Mouse (Mus musculus) C2C12 (cell line): ENCODE results near the gene Bpifb3. TPM values are rescaled to one million over a fixed set of nuclear protein-coding genes. Genes with fewer than 3 reads are reported as not detected.

Source experiments
- H3K27me3 ChIP-seq: one replicate; pipeline ENCODE4 v1.6.1; 2011; ENCODE audit not compliant: control insufficient read depth, insufficient read depth, insufficient read length
- H3K36me3 ChIP-seq: one replicate; pipeline ENCODE4 v1.6.1; 2011; ENCODE audit not compliant: control insufficient read depth, insufficient read depth
- H3K4me3 ChIP-seq: one replicate; pipeline ENCODE4 v1.5.1; 2011; ENCODE audit warnings: mild to moderate bottlenecking, control low read depth; ENCODE audit not compliant: poor library complexity, insufficient read depth, severe bottlenecking
- H3K79me2 ChIP-seq: one replicate; pipeline ENCODE4 v1.6.1; 2011; ENCODE audit not compliant: control insufficient read depth, insufficient read depth
- H3K79me3 ChIP-seq: one replicate; pipeline ENCODE4 v1.6.1; 2011; ENCODE audit warnings: low read depth, control low read depth
- H3ac ChIP-seq: one replicate; pipeline ENCODE3; 2011; ENCODE audit warnings: low read depth; ENCODE audit not compliant: control insufficient read depth, insufficient read length
- CEBPB ChIP-seq: IDR thresholded peaks from one replicate; pipeline ENCODE4 v1.6.1; 2011; ENCODE audit warnings: low read depth, mild to moderate bottlenecking, control low read depth, moderate library complexity
- CTCF ChIP-seq: IDR thresholded peaks from one replicate; pipeline ENCODE4 v1.5.1; 2011; ENCODE audit not compliant: control insufficient read depth, insufficient read depth, insufficient read length
- FOSL1 ChIP-seq: IDR thresholded peaks from one replicate; pipeline ENCODE4 v1.8.0; 2011; ENCODE audit warnings: mild to moderate bottlenecking, low read length; ENCODE audit not compliant: poor library complexity, insufficient read depth, severe bottlenecking
- MAX ChIP-seq: IDR thresholded peaks from one replicate; pipeline ENCODE4 v1.6.1; 2011; ENCODE audit warnings: mild to moderate bottlenecking, control low read depth
- MYOD1 ChIP-seq: IDR thresholded peaks from one replicate; pipeline ENCODE4 v1.6.1; 2011; ENCODE audit warnings: low read depth; ENCODE audit not compliant: control insufficient read depth, insufficient read length
- MYOG ChIP-seq: IDR thresholded peaks from one replicate; pipeline ENCODE4 v1.6.1; 2011; ENCODE audit not compliant: control insufficient read depth, insufficient read length; ENCODE audit errors: extremely low read depth
- USF1 ChIP-seq: IDR thresholded peaks from one replicate; pipeline ENCODE4 v1.6.1; 2011; ENCODE audit warnings: low read depth, mild to moderate bottlenecking, control low read depth, moderate library complexity
- polyA plus RNA-seq: library from polyadenylated mRNA; unstranded; fragments of >200 nt; fragmentation: generic; extraction: Trizol; gene quantifications from one replicate; pipeline ENCODE4 v1.2.1, GENCODE M21; 2012; ENCODE audit warnings: missing spikeins

The Bpifb3 gene
- polyA plus RNA-seq, 1 experiment: not detected

- no peak within 1 kb of the TSS for H3ac ChIP-seq
Measured at GRCm38 (mm10) chr2:153937843-153938242, 19.8 kb downstream of the Bpifb3 start, which contains the start of gene Bpifb4. Gene Bpifb4 (plus strand): TSS chr2:153938212.

DNA sequence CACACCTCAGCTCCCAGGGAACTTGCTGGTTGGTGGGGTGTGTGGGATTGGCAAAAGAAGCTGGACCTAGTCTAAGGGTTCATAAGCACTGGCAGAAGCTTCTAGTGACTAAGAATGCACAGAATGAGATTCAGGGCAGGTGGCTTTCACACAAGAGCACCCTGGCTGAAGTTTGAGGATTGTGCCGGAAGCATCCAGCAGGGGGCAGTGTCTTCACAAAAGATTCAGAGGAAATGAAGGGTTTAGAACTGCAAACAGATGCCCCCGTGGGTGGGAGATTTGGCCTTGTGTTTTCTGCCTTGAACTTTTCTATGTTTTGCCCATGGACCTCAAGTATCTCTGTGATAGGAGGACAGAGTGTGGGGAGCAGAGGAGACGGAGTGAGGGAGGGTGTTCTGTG lies 25.5 kb downstream of the Bpifb3 start:
- no peaks in the 10 kb centered on the region for H3K79me3 ChIP-seq
- no peak overlapping the region for H3ac ChIP-seq
- no peak overlapping the region for H3K4me3 ChIP-seq
- no peaks in the 10 kb centered on the region for H3K79me2 ChIP-seq
- no peaks in the 10 kb centered on the region for H3K36me3 ChIP-seq
- TF ChIP-seq USF1 (no peak), MYOD1 (no peak), CTCF (peak; percentile 10)
- H3K27me3 ChIP-seq: no peaks in the 10 kb centered on the region

More at GRCm38 (mm10) chr2:153937843-153938242, 19.8 kb downstream of the Bpifb3 start, which contains the start of gene Bpifb4:
- Histone ChIP-seq H3K36me3 (no peaks in the 10 kb centered on the region), H3K27me3 (no peaks in the 10 kb centered on the region), H3K79me2 (no peaks in the 10 kb centered on the region), H3K79me3 (no peaks in the 10 kb centered on the region), H3K4me3 (no peak within 1 kb of the TSS)
- TF ChIP-seq CTCF: no peak
- no peak for TF ChIP-seq MYOD1
- TF ChIP-seq USF1: peak; percentile 66

- Histone ChIP-seq H3K4me3 (no peak overlapping the region), H3K27me3 (no peaks in the 10 kb centered on the region), H3K79me2 (no peaks in the 10 kb centered on the region), H3K36me3 (no peaks in the 10 kb centered on the region), H3ac (no peak overlapping the region), H3K79me3 (no peaks in the 10 kb centered on the region)
- no peak for TF ChIP-seq CEBPB
- no peak for TF ChIP-seq FOSL1
- no peak for TF ChIP-seq CTCF
- no peak for TF ChIP-seq MYOG
- TF ChIP-seq MAX: no peak
- no peak for TF ChIP-seq MYOD1
- no peak for TF ChIP-seq USF1
Measured at GRCm38 (mm10) chr2:153944567-153944966, 26.5 kb downstream of the Bpifb3 start.

- TF ChIP-seq CTCF (peak; percentile 63), FOSL1 (no peak), CEBPB (no peak), USF1 (no peak), MYOD1 (no peak), MAX (no peak), MYOG (no peak)
- Histone ChIP-seq H3K79me3 (no peaks in the 10 kb centered on the region), H3K4me3 (no peak overlapping the region), H3ac (no peak overlapping the region), H3K27me3 (no peaks in the 10 kb centered on the region), H3K79me2 (no peaks in the 10 kb centered on the region), H3K36me3 (no peaks in the 10 kb centered on the region)
Measured at GRCm38 (mm10) chr2:153952897-153953296, 34.9 kb downstream of the Bpifb3 start.

GRCm38 (mm10) chr2:153953836-153954235 lies 35.8 kb downstream of the Bpifb3 start:
- TF ChIP-seq MYOG (no peak), USF1 (peak; percentile 76)
- H3K4me3 ChIP-seq: no peak overlapping the region
- H3K79me2 ChIP-seq: no peaks in the 10 kb centered on the region
- no peaks in the 10 kb centered on the region for H3K36me3 ChIP-seq
- H3K79me3 ChIP-seq: no peaks in the 10 kb centered on the region
- no peak overlapping the region for H3ac ChIP-seq
- no peaks in the 10 kb centered on the region for H3K27me3 ChIP-seq

DNA sequence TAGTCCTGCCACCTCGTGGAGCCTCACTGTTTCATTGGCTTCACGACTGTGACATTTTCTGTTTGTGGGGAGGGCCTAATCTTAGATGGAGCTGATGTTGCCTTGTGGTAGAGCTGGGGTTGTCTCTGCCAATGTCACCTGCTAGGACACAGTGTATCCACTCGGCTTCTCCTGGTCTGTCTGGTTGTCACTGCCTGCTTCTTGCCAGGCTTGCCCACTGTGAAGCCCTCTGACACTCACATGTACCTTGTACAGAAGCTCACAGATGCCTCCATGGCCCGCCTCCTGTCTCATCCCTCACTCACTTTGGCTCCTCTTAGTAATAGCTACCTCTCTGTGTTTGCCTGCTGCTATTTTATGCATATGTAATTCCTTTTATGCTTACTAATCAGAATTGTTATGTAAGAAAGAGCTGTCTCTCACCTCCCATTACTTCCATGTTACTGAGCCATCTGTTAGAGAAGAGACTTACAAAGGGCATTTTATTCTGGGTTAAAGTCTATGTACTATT lies 44.8 kb downstream of the Bpifb3 start:
- Histone ChIP-seq H3K27me3 (no peaks in the 10 kb centered on the region), H3ac (no peak overlapping the region), H3K79me3 (no peaks in the 10 kb centered on the region), H3K36me3 (no peaks in the 10 kb centered on the region), H3K79me2 (no peaks in the 10 kb centered on the region), H3K4me3 (no peak overlapping the region)
- no peak for TF ChIP-seq MYOG
- no peak for TF ChIP-seq FOSL1
- no peak for TF ChIP-seq CEBPB
- TF ChIP-seq MYOD1: no peak
- TF ChIP-seq USF1: no peak
- no peak for TF ChIP-seq CTCF
- TF ChIP-seq MAX: no peak
